Mouse (Mus musculus) neural tube, embryonic 12.5 days (tissue): ENCODE measurements around the gene Arntl. TPM values are rescaled to one million over a fixed set of nuclear protein-coding genes. Genes with fewer than 3 reads are reported as not detected.
A peak's percentile ranks its signal among the peaks of the same experiment; 100 is the strongest.

ENCODE experiments used
- ATAC-seq: fragments of 200-750 bp; cut with Nextera tagmentation; 2 replicates; pipeline ENCODE4 v1.8.0; 2017; ENCODE audit warnings: low read depth, mild to moderate bottlenecking, moderate TSS enrichment, moderate library complexity; ENCODE audit not compliant: low FRiP score
- H3K27ac ChIP-seq: fragments of 300-500 bp; sonication (generic); 2 replicates; pipeline ENCODE4 v1.5.1; 2016
- H3K27me3 ChIP-seq: fragments of 300-500 bp; sonication (generic); replicated peaks from 2 replicates; pipeline ENCODE4 v1.6.1; 2016; ENCODE audit warnings: mild to moderate bottlenecking
- H3K36me3 ChIP-seq: fragments of 300-500 bp; sonication (generic); 2 replicates; pipeline ENCODE4 v1.6.1; 2016; ENCODE audit warnings: mild to moderate bottlenecking
- H3K4me1 ChIP-seq: fragments of 300-500 bp; sonication (generic); 2 replicates; pipeline ENCODE4 v1.6.1; 2016
- H3K4me2 ChIP-seq: fragments of 300-500 bp; sonication (generic); replicated peaks from 2 replicates; pipeline ENCODE4 v1.6.1; 2016; ENCODE audit warnings: mild to moderate bottlenecking
- H3K4me3 ChIP-seq: fragments of 300-500 bp; sonication (generic); 2 replicates; pipeline ENCODE4 v1.5.1; 2016
- H3K9ac ChIP-seq: fragments of 300-500 bp; sonication (generic); 2 replicates; pipeline ENCODE4 v1.6.1; 2016; ENCODE audit warnings: mild to moderate bottlenecking
- H3K9me3 ChIP-seq: fragments of 300-500 bp; sonication (generic); 2 replicates; pipeline ENCODE4 v1.6.1; 2016; ENCODE audit warnings: mild to moderate bottlenecking
- WGBS: fragments of 180-500 bp; shearing (Covaris S2); methylation state at CpG from one replicate; pipeline ENCODE4 v1.1.7; 2016; 5-methylcytosine and 5-hydroxymethylcytosine counted together
- polyA plus RNA-seq: library from polyadenylated mRNA; unstranded; fragments of >200 nt; fragmentation: Nextera tagmentation; extraction: Ambion mirVana; gene quantifications from 2 replicates; pipeline ENCODE4 v1.2.1, GENCODE M21; 2016

Gene Arntl
- polyA plus RNA-seq, 1 experiment from 2014 or later, result 7.6 TPM

- Histone ChIP-seq H3K27ac (no peak overlapping the region), H3K9ac (no peak overlapping the region), H3K27me3 (no peaks in the 10 kb centered on the region), H3K9me3 (no peaks in the 10 kb centered on the region), H3K4me1 (peaks cover 4% of the 10 kb centered on the region; the same call in 1 of the 2 replicates), H3K4me3 (no peak overlapping the region), H3K4me2 (no peak overlapping the region), H3K36me3 (no peaks in the 10 kb centered on the region)
- 79% methylated on average over 12 of the region's 12 CpGs for WGBS
- no peak for ATAC-seq
These were observed 34.8 kb downstream of the Arntl start for GRCm38 (mm10) chr7:113241901-113242661.

- WGBS, result 90% methylated on average over 6 of the region's 6 CpGs
- no peak for ATAC-seq
- H3K36me3 ChIP-seq, result no peaks in the 10 kb centered on the region
- H3K4me2 ChIP-seq, result no peak overlapping the region
- H3K27ac ChIP-seq, result no peak overlapping the region
- H3K4me1 ChIP-seq, result peaks cover 4% of the 10 kb centered on the region; the same call in 1 of the 2 replicates
- no peaks in the 10 kb centered on the region for H3K9me3 ChIP-seq
- no peak overlapping the region for H3K4me3 ChIP-seq
- H3K9ac ChIP-seq, result no peak overlapping the region
- no peaks in the 10 kb centered on the region for H3K27me3 ChIP-seq
These were observed 35.4 kb downstream of the Arntl start for GRCm38 (mm10) chr7:113242688-113243087.

GRCm38 (mm10) chr7:113245144-113245543, 37.9 kb downstream of the Arntl start:
- 60% methylated on average over 5 of the region's 5 CpGs for WGBS
- H3K4me1 ChIP-seq, result peaks cover 20% of the 10 kb centered on the region

GRCm38 (mm10) chr7:113246512-113246911, 39.2 kb downstream of the Arntl start:
- Histone ChIP-seq H3K9ac (no peak overlapping the region), H3K9me3 (no peaks in the 10 kb centered on the region), H3K27me3 (no peaks in the 10 kb centered on the region), H3K4me1 (peaks cover 24% of the 10 kb centered on the region), H3K4me2 (no peak overlapping the region), H3K36me3 (no peaks in the 10 kb centered on the region), H3K4me3 (no peak overlapping the region), H3K27ac (no peak overlapping the region)
- ATAC-seq, result no peak
- WGBS, result 88% methylated on average over 4 of the region's 4 CpGs

More at GRCm38 (mm10) chr7:113245144-113245543, 37.9 kb downstream of the Arntl start:
- H3K36me3 ChIP-seq, result no peaks in the 10 kb centered on the region
- H3K27ac ChIP-seq, result no peak overlapping the region
- no peak for ATAC-seq
- H3K9ac ChIP-seq, result no peak overlapping the region
- no peak overlapping the region for H3K4me3 ChIP-seq
- H3K9me3 ChIP-seq, result no peaks in the 10 kb centered on the region
- no peak overlapping the region for H3K4me2 ChIP-seq
- H3K27me3 ChIP-seq, result no peaks in the 10 kb centered on the region

- no peak for ATAC-seq
- Histone ChIP-seq H3K9me3 (no peaks in the 10 kb centered on the region), H3K4me1 (peaks cover 28% of the 10 kb centered on the region), H3K27ac (no peak overlapping the region), H3K27me3 (no peaks in the 10 kb centered on the region), H3K4me3 (no peak overlapping the region), H3K9ac (no peak overlapping the region), H3K4me2 (no peak overlapping the region), H3K36me3 (no peaks in the 10 kb centered on the region)
- WGBS, result 77% methylated on average over 5 of the region's 5 CpGs
These were observed 39.9 kb downstream of the Arntl start for GRCm38 (mm10) chr7:113247167-113247566.

GRCm38 (mm10) chr7:113249134-113249825, 42.0 kb downstream of the Arntl start:
- H3K4me1 ChIP-seq, result peaks cover 28% of the 10 kb centered on the region
- no peaks in the 10 kb centered on the region for H3K36me3 ChIP-seq
- no peak overlapping the region for H3K27ac ChIP-seq
- no peak overlapping the region for H3K9ac ChIP-seq
- H3K4me2 ChIP-seq, result no peak overlapping the region
- no peaks in the 10 kb centered on the region for H3K9me3 ChIP-seq
- H3K4me3 ChIP-seq, result no peak overlapping the region
- no peak for ATAC-seq
- no peaks in the 10 kb centered on the region for H3K27me3 ChIP-seq
- 73% methylated on average over 16 of the region's 16 CpGs for WGBS

- no peaks in the 10 kb centered on the region for H3K36me3 ChIP-seq
- peak; percentile 77 for ATAC-seq
- WGBS, result 47% methylated on average over 3 of the region's 3 CpGs
- H3K27ac ChIP-seq, result no peak overlapping the region
- no peak overlapping the region for H3K9ac ChIP-seq
- no peak overlapping the region for H3K4me2 ChIP-seq
- no peaks in the 10 kb centered on the region for H3K9me3 ChIP-seq
- peaks cover 28% of the 10 kb centered on the region for H3K4me1 ChIP-seq
- H3K4me3 ChIP-seq, result no peak overlapping the region
- no peaks in the 10 kb centered on the region for H3K27me3 ChIP-seq
These were observed 43.2 kb downstream of the Arntl start for GRCm38 (mm10) chr7:113250433-113250991.

- Histone ChIP-seq H3K27me3 (no peaks in the 10 kb centered on the region), H3K9me3 (no peaks in the 10 kb centered on the region), H3K4me3 (no peak overlapping the region), H3K4me1 (peaks cover 28% of the 10 kb centered on the region), H3K4me2 (no peak overlapping the region), H3K36me3 (no peaks in the 10 kb centered on the region), H3K27ac (no peak overlapping the region), H3K9ac (no peak overlapping the region)
- WGBS, result 64% methylated on average over 3 of the region's 3 CpGs
- 0 out of 2 replicates have a peak, but pooled peaks have one; percentile 37 for ATAC-seq
These were observed 43.7 kb downstream of the Arntl start for GRCm38 (mm10) chr7:113251001-113251400.

GRCm38 (mm10) chr7:113251554-113251953, 44.3 kb downstream of the Arntl start:
- 85% methylated on average over 6 of the region's 6 CpGs for WGBS
- Histone ChIP-seq H3K9ac (no peak overlapping the region), H3K4me1 (peaks cover 28% of the 10 kb centered on the region), H3K27me3 (no peaks in the 10 kb centered on the region), H3K27ac (no peak overlapping the region), H3K36me3 (no peaks in the 10 kb centered on the region), H3K4me3 (no peak overlapping the region), H3K9me3 (no peaks in the 10 kb centered on the region), H3K4me2 (no peak overlapping the region)
- ATAC-seq, result no peak

- 91% methylated on average over 7 of the region's 7 CpGs for WGBS
- Histone ChIP-seq H3K4me1 (peaks cover 25% of the 10 kb centered on the region), H3K36me3 (no peaks in the 10 kb centered on the region), H3K9me3 (no peaks in the 10 kb centered on the region), H3K27ac (no peak overlapping the region), H3K27me3 (no peaks in the 10 kb centered on the region), H3K4me2 (no peak overlapping the region), H3K4me3 (no peak overlapping the region), H3K9ac (no peak overlapping the region)
- no peak for ATAC-seq
These were observed 46.6 kb downstream of the Arntl start for GRCm38 (mm10) chr7:113253777-113254405.

GRCm38 (mm10) chr7:113256046-113256445, 48.8 kb downstream of the Arntl start:
- no peaks in the 10 kb centered on the region for H3K36me3 ChIP-seq
- H3K4me1 ChIP-seq, result peaks cover 11% of the 10 kb centered on the region
- 53% methylated on average over 4 of the region's 4 CpGs for whole genome bisulfite sequencing
- no peak overlapping the region for H3K27ac ChIP-seq
- no peak overlapping the region for H3K4me2 ChIP-seq
- H3K4me3 ChIP-seq, result no peak overlapping the region
- H3K9ac ChIP-seq, result no peak overlapping the region
- ATAC-seq, result no peak
- no peaks in the 10 kb centered on the region for H3K9me3 ChIP-seq
- H3K27me3 ChIP-seq, result no peaks in the 10 kb centered on the region

- Histone ChIP-seq H3K36me3 (no peaks in the 10 kb centered on the region), H3K9me3 (no peaks in the 10 kb centered on the region), H3K27me3 (no peaks in the 10 kb centered on the region), H3K4me2 (no peak overlapping the region), H3K27ac (no peak overlapping the region), H3K9ac (no peak overlapping the region), H3K4me1 (peaks cover 3% of the 10 kb centered on the region; the same call in 1 of the 2 replicates), H3K4me3 (no peak overlapping the region)
- ATAC-seq, result no peak
- WGBS, result 83% methylated on average over 4 of the region's 4 CpGs
These were observed 51.2 kb downstream of the Arntl start for GRCm38 (mm10) chr7:113258430-113258829.
